Mouse (Mus musculus) lung, postnatal 14 days (tissue): ENCODE data around the gene Gss.
"Not testable (repeated sequence)": the region's sequence is repeated elsewhere in the genome, so short reads cannot be mapped to it uniquely, and the experiment has no call there.

ENCODE experiments used
- DNase-seq: peaks from one replicate; pipeline ENCODE4 v3.0.0; 2021

The Gss gene

DNA sequence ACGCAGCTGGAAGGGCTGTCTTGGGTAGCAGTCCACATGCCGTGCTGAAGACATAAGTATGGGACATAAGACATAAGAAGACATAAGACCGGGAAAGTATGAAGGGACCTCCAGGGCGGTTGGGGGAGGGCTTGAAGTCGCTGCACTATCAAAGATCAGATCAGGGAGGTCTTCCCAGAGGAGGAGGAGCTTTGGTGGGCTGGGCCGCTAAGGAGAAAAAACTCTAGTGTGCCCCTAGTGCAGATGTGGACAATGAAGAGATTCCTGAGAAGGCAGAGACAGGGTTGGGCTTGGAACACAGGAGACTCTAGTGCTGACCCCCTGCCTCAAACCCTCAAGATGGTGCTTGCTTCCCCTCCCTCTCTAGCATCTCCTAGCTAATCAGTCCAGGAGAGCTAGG, 24.4 kb upstream of the Gss start:
- no peak for DNase-seq

DNA sequence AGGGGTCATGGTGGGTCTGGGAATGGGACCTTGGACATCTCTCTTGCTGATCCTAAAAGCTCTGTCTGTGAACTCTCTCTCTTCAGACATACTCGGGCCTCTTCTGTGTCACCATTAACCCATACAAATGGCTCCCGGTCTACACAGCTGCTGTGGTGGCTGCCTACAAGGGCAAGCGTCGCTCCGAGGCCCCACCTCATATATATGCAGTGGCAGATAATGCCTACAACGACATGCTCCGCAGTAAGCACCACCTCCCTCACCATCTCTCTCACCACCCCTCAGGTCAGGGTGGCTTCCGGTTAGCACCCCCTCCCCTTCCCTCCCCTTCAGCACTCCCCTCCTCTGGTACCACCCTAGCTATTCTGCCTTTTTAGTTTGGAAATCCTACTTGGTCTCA, 21.3 kb upstream of the Gss start:
- no peak for DNase-seq

DNA sequence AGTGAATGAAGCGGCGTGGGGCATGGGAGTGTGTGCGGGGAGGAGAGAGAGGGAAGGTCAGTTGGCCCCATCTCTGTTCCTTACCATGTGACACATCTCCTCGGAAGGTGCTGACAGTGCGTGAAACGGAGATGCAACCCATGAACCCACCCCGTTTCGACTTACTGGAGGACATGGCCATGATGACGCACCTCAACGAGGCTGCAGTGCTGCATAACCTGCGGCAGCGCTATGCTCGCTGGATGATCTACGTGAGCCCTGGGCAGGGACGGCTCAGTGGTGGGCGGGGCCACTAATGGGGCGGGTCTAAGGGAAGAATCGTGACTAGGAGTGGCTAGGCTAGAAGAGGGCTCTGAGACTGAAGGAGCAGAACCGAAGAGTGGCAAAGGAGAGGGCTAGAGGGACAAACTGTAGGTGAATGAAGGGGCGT, 20.7 kb upstream of the Gss start:
- peak; percentile 75 for DNase-seq

DNA sequence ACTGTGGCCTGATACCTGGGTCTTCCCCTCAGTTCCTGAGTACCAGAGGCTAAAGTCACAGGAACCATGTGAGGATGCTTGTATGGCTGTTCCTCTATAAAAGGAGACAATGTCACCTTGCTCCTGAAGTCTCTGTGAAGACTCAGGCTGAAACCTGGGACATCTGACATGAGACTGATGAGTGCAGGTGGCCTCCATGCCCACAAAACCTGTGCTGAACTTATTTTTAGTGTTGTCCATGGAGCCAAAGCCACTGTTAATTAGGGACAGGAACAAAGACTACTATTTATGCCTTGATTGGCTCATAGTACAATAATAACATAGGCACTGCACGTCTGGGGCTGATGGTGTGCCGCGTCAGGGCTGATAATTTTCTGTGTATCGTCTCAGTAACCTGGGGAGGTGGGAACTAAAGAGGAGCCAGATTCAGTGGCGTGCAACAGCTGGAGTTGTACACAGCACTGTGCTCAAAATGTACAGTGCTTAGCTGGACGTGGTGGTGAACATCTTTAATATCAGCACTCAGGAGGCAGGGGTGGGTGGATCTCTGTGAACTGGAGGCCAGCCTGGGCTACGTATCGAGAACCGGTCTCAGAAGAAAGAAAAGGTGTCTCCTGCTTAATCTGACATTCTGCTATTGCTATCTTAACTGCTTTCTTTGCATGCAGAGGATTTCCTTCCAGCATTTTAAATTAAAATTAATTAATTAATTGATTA, 19.4 kb upstream of the Gss start:
- no peak for DNase-seq

DNA sequence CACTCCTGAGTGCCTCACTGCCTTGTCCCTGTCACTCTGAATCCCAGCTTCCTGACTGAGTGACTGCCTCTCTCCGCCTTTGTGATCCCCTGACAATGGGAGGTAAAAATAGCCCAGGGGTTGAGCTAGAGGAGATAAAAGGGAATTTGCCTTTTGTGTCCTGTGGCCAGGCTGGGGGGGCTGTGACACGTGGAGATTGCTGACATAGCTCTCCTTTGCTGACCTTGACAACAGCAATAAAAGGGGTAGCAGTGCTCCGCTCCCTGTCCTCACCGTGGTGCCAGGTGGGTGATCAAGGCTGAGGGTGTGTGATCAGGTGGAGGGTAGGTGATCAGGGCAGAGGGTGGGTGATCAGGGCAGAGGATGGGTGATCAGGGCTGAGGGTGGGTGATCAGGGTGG, 18.4 kb upstream of the Gss start, which contains the start of gene Myh7b:
Gene Myh7b (plus strand): TSS at position 235 of the 400 bp plus-strand sequence.
- no peak for DNase-seq

DNA sequence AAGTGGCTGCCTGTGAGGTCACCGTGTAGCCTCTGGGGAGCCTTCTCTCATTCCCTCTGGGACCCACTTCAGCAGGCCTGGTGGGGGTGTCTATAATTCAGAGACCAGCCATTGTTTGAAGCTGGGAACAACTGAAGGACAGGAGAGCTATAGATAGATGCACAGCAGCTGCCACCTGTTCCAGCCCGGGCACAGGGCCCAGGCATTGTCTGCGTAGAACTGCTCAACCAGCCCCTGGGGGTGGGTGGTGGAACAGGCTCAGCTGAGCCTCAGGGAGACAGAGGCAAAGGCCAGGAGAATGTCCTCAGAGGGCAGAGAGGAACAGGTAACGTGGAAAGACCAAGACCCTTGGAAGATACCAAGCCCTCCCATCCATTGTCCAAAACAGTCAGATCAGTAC, 13.8 kb upstream of the Gss start:
- DNase-seq, result no peak

DNA sequence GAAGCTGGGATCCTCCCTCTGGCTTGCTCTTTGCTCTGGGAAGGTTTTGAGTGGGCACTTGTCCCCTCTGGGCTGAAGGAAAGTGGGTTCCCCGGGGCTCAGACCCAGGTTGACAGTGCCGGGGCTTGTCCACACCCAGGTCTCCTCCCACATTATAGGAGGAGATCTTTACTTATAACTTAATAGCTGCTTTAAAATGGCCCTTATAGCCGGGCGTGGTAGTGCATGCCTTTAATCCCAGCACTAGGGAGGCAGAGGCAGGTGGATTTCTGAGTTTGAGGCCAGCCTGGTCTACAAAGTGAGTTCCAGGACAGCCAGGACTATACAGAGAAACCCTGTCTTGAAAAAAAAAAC, 12.6 kb upstream of the Gss start:
- DNase-seq, result not testable (repeated sequence)

DNA sequence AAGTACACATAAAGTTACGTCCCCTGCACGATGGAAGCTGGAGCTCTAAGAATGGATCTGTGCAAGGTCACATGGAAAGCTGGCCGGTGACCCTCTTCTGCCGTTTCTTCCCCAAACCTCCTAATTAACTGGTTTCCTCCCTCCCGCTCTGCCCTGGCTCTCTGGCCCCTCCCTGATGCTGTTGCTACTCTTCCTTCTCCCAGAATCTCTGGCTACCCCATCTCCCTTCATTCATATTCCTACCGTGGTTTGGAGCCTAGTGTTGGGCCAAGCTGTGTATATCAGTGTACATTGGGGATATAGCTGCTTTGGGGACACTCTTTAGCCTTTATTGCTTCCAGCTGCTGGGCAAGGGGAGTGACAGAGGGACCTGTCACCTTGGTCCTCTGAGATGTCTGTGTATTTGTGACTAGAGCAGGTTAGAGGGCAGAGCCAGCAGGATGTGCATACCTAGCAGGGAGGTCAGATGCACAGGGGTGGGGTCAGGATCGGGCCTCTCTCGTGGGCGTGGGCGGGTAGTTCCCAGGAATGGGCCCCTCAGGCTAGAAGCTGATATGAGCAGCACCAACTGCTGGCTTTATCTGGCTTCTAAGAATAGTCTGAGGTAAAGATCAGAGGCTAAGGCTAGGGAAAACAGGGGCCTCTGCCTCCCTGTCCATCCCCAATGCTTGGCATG, 12.1 kb upstream of the Gss start:
- no peak for DNase-seq

DNA sequence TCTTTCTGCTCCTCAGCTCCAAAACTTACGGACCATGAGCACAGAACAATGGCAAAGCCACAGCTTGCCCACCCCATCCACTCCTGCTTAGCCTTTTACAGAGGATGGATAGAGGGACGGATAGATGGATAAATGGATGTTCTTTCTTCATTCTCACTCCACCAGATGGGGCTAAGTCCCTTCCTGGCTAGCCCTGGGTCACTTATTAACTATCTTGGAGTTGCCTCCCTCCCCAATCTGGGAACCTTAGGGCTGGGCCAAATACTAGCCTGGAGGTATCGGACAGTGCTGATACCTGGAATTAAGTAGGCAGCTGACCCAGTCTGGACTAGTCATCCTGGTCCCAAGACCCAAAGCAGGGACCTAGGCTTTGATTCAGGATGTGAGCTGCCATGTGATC, 11.1 kb upstream of the Gss start:
- DNase-seq, result no peak

DNA sequence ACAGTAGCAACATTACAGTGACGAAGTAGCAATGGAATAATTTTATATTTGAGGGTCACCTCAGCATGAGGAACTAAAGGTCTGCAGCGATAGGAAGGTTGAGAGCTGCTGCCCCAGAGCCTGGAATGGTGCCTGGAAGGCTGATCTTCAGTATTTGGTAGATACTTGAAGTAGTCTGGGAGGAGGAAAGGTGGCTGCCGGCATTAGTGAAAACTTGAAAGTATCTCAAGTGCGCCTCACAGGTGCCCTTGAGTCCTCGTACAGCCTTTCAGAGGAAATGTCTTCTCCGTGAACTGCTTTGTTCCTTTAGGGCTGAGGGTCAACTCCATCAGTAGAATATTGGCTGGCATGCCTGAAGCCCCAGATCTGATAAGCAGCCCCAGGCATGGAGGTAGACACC, 2.9 kb upstream of the Gss start:
- peak; percentile 20 for DNase-seq

DNA sequence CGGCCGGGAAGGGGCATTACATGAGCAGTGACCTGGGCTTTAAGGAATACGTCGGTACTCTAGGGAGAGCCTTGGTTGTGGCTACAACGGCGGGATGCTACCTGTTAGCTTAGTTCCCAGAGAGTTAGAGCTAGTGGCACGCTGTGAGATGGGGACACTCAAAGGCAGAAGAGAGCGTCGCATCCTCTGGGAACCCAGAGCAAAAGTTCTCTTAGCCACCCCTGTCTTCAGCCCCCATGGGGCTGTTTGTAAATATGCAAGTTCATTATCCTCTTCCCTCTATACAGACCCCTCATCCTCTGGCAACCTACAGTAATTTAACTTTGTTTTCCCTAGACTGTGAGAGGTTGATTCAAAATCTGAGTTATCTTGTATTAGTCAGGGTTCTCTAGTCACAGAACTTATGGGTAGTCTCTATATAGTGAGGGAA, 259 bp upstream of the Gss start:
- DNase-seq, result no peak

DNA sequence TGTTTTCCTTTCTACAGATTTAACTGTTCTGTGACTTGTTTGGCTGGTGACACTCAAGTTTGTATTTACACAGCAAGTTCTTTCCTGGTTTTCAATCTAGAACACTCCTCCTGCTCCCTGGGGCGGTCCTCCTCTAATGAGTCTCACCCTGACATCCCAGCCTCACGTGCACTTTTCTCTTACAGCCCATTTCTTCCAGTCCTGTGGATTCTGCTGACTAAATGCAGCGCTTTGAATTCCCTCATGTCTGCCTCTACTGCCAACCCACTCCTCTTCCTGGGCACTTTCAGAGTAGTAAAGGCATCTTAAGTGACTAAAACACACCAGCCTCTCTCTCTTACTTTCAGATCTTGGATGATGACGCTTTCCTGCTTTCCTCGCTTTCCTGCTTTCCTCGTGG, 934 bp downstream of the Gss start:
- no peak for DNase-seq

DNA sequence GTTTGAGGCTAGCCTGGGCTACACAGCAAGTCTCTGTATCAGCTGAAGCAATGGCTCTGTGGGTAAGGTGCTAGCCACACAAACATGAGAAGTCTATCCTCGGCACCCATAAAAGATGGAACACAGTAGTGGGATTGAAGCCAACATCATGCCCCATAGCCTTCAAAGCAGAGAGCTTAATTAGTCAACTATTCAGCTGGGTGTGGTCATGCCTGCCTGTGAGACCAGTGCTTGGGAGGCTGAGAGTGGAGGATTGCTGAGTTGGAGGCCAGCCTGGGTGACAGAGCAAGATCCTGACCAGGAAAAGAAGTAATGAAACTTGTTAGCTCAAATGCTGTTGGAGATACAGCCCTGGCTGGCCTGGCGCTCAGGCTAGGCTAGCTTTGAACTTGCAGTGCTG, 1.7 kb downstream of the Gss start:
- DNase-seq, result no peak

DNA sequence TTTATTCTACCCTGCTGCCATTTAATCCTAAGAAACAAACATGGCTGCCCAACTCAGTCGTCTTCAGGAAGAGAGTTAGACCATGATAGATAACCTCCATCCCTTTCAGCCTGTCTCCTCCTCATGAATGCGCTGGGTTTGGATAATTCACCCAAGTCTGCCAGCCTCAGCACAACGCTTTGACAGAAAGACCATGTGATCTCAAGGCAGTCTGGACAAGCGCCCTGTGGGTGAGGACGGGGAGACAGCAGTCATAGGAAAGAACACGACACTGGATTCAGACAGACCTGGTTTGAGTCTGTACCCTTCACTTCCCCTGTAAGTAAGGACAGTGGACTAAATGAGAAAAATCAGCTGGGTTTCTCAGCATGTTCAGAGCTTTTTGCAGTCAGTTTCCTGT, 3.1 kb downstream of the Gss start:
- DNase-seq, result no peak

DNA sequence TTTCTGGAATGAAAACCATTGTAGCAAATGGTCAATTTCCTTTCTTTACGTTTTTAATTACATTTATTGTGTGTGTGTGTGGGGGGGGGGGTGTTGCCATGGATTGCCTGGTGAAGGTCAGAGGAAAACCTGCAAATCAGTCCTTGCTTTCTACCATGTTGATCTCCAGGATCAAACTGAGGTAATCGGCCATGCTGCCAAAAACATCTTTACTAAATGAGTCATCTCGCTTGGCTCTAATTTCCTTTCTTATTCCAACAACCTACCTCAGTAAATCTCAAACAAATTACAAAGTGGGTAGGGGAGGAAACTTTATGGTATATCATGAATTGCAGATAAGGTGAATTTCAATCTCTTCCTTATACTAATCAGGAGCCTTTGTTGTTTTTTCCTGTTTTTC, 4.5 kb downstream of the Gss start:
- DNase-seq, result no peak

DNA sequence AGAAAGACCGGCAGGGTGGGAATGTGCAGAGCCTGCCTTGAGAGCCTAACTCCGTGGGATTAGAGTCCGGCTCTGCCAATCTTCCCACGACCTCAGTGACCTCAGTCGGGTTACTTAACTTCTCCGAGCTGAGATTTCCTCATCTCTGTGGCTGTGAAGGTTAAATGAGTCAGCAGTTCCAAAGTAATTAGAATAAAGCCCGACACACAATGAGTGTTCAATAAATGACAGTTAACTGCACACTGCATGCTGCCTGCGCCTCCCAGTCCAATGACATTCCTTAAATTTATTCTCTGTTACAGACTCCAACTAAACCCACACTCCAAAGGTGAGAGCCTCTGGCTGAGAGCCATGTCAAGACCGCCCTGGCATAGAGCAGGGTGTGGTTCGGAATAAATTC, 7.1 kb downstream of the Gss start:
- peak; percentile 46 for DNase-seq

DNA sequence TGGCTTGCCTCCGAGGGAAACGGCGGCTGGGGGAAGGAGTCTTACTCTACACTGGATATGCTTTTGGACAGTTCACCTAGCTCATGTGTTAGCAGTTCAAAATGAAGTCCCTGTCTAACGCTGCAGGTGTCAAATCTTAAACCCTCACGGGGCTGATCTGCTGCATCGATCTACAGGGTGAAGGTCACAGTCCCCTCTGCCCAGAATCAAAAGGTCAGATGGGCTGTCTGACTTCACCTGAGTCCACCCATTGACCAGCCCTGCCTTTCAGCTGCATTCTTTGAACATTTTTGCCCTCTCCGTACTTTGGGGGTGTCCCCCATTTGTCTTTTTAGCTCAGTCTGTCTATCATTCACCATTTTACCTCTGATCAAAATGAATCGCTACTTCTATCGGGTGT, 7.5 kb downstream of the Gss start:
- no peak for DNase-seq

DNA sequence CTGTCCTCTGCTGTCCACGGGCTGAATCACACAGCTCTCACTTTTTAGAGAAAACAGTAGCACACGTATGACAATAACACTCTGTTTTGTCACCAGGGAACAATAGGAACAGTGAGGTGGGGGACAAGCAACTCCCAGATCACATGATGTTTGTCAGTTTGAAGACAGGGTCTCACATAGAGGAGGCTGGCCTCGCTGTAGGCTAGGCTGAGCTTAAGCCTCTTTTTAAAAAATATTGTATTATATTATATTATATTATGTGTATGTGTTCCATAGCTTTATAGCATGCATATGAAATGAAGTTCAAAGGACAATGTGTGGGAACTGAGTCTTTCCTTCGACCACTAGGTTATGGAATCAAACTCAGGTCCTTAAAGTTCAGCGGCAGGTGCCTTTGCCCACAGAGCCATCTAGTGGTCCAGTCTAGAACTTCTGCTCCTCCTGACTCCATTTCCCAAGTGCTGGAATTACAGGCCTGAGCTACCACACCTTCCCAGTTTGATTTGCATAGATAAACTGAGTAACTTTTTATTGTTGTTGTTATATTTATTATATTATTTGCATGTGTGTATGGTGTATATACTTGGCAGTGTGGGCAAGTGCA, 8.6 kb downstream of the Gss start:
- DNase-seq, result peak; percentile 78

DNA sequence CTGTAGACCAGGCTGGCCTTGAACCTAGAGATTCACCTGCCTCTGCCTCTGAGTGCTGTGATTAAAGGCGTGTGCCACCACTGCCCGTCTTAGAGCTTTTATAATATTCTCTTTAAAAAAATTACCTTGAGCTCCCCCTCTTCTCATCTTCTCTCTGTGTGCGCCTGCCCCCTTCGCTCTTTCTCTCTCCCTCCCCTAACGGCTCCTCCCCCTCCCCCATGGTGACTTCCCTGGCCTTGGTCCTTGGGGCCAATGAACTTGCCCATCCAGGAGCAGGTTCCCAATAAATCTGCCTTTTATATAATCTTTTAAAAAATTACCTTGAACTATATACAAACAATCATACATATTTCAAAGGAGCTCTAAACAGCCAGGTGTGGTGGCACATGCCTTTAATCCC, 9.6 kb downstream of the Gss start:
- no peak for DNase-seq

DNA sequence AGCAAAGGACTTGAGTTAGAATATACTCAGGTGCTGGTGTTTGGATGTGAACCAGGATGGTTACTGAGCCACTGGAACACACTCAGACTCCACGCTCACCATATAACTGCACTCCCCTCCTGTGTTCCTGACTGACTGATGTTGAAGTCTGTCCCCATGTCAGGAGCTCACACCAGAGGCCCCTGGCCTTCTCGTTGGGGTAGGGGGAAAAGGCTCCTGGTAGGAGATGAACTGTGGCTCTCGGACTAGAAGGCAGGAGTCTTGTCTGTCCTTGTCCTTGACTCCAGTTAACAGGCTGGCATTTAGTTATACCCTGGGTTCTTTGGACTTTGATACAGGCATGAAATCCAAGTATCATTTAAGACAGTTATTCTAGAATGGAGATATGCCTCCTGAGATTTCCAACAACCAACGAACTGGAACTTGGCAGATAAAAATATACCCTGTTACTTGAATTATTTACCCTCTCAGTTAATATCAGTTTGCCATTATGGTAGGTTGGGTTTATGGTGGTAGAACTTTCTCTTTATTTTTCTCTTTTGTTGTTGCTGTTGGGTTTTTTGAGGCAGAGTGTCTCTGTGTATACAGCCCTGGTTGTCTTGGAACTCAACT, 10.1 kb downstream of the Gss start:
- no peak for DNase-seq

DNA sequence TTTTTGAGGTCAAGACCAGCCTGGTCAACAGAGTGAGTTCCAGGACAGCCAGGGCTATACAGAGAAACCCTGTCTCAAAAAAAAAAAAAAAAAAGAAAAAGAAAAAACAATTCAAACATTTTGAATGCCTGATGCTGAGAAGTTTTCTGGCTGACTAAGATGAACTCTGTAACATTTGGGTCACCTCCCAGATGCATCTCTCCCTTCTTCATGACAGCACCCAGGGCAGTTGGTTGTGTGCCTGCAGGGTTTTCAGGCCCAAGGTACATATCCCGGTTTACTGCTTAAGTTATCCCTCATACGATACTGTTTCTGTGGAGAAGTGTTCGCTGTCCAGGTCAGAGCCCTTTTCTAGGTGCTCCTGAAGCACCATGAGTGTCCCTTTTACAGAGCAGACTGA, 12.3 kb downstream of the Gss start:
- DNase-seq, result no peak

DNA sequence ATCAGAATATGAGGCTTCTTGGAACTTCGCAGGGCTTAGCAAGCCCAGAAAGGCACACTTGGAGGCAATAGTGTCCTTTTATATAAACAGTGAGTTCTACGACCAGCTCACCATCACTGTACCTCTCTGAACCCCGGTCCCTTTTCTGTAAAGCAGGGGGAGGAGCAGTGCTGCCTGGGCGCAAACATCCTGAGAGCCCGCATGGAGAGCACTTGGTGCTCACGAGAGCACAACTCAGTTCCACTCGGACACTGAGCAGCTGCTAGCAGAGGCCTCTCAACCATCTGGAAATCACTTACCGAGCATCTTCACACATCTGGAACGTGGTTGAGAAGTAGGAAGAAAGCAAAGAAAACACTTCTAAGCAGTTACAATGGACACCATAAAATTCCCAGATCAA, 16.0 kb downstream of the Gss start:
- DNase-seq, result no peak

DNA sequence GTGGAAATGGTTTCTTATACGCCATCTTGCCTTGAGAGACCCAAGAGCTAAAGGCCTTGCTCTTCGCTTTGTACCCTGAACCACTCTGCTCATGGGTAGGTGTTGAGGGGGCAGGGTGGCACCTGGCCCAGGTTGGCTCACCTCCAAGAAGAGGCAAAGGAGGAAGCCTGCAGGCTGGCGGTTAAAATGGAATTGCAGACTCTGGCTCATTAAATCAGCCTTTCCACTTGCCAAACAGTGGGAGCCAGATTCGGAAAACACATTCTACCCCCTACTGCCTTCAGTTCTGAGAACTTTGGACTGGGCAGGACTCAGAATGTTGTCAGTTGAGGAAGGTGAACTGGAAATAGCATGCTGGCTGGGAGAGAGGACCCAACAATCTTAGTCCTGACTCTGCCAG, 17.9 kb downstream of the Gss start:
- no peak for DNase-seq

DNA sequence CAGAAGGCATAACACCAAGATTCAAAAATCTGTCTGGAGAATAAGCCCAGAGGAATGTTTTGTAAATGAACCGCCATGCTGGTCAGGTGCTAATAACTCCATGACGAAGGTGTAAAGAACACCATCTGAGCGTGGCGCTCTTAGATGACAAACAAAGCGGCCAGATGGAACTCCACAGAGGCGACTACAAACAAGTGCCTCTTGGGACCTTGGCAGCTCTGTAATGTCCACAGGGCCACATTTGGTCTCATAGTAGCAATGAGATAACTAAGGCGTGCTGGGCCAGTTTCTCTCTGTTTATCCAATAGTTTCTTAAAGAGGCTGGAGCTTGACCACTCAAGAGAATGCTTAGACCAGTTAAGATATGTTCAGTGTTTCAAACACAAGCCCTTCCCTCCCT, 18.6 kb downstream of the Gss start:
- no peak for DNase-seq
